Mouse (Mus musculus): ENCODE data around the gene Npas3.
A peak's percentile ranks its signal among the peaks of the same experiment; 100 is the strongest.

Gene Npas3

DNA sequence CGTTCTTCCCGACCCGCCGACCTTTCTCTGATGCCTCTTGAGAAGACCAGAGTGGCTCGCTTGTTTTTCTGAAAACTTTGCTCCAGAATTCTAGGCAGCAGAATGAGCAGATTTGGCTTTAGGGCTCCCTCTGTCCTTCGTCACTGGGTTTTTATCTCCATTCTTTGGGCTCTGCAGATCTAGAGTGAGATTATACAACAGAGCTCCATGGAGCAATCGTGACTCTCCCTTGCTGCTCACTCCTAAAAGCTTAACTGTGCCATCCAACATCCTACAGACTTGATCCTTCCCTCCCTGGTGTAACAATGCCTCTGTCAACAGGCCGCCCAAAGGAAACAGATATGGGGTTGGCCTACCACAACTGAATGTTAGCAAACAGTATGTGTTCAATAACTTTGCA, 634.4 kb downstream of the Npas3 start:
- no peak for DNase-seq

DNA sequence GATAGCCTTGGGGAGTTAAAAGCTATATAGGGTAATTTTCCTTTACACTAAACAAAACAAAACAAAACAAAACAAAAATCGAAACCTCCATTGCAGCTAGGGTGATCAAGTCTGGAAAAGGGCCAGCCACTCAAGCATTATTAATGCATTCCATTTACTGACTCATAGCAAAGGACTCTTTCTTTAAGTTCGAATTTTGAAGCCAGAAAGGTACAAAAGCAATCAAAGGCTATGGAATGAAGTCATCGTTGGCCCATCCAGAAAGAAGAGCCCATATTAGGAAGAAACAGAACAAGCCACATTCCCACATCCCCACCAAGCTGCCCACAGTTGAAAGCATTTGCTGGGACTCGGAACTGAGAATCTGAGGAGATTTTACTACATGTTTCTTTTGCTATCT, 640.1 kb downstream of the Npas3 start:
- no peak for DNase-seq

DNA sequence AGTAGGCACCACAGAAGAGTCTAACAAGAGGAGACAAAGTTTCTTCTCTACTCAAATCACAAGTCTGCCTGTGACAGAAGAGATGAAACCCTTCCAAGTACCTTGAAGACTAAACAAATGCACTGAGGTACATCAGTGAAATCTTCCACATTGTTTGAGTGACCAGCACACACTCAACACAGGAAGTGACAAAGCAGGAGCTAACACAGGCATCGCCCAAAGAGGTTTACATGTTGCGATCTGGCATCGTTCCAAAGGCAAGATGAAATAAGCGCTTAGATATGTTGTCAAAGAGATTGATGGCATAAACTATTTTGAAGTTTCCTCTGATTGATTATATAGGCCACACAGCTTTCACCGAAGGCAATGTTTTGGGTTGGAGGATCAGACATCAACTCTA, 647.4 kb downstream of the Npas3 start:
- DNase-seq: no peak

DNA sequence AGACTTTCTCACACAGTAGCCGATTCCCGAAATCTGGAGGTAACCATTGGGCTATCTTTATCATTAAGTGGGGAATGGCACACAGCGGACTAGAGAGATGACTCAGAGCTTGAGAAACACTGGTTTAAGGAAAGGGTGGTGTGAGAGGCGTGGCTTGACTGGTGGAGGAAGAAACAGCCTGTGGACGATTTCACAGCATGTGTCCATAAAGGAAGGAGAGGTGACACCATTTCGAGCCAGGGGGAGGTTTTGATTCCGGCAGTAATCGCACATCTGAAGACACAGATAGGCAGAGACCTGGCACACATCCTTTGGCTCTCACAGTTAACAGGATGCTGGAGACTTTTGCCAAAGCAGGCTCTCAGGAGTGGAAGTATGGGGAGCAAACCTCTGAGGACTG, 660.3 kb downstream of the Npas3 start:
- no peak for DNase-seq

DNA sequence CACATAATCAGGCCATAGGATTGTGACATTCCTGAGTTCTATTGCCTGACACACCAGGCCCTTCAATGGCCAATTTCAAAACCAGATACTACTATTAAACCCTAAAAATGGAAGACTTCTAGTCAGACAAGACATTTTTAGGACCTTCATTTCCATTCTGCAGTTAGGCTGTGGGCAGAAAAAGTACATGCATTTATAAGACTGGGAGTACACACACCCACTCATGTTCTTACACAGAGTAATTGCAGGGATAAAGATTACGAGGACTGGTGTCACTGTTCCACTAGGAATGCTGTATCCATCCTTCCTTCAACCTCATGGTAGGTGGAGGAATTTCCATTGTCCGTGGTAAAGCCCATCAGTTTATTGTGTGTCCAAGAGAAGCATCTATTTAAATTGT, 661.7 kb downstream of the Npas3 start:
- DNase-seq: no peak

DNA sequence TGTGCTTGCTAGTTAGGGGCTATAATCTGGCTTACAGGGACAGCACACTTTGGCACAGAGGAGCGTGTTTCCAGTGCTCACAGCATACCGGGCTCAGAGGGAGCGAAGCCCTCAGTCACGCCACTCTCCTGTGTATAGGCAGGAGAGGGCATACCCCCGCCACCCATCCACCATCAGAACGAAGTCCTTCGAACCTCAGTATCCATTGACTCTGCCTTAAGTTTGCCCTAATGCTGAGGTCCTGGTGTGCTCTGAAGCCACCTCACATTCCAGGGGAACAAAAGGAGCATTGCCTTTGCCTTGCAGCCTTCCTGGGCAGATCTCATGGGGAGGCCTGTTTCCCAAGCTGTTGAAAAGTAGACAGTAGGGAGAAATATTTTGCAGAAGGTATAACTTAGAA, 673.7 kb downstream of the Npas3 start:
- DNase-seq: no peak

DNA sequence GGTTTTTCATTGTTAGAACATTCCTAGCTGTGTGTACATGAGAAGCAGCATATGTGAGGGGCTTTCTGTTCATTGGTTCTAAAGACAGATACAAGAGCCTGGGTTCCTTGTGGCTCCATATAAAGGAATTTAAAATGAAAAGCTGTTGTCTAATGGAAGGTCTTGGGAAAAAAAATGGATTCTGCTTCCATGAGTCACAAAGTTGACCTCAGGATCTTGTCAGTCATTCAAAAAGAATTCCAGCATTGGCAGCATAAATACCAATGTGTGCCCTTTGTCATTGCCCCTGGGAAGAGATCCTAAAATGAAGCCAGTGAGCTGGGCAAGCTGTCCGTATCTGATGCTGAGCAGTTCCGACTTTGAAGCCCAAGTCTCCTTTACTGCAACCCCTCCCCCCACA, 700.3 kb downstream of the Npas3 start:
- DNase-seq: no peak

DNA sequence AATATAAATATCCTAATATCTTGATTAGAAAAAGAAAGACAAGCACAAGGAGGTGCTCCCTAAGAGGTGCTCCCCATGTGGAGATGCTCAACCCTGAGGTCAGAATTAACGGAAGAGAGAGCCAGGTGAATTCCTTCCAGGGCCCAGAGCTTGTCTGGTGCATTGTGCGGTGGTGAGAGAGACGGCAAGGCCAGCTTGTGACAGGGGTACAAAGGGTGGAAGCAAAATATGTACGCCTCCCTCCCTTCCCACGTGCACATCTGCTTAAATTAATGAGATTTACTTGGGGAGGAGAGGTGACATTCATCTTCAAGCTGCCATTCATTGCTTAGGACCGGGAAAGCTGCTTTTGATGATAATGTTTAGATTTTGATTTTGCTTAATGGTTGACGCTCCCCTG, 713.5 kb downstream of the Npas3 start:
- DNase-seq: no peak

DNA sequence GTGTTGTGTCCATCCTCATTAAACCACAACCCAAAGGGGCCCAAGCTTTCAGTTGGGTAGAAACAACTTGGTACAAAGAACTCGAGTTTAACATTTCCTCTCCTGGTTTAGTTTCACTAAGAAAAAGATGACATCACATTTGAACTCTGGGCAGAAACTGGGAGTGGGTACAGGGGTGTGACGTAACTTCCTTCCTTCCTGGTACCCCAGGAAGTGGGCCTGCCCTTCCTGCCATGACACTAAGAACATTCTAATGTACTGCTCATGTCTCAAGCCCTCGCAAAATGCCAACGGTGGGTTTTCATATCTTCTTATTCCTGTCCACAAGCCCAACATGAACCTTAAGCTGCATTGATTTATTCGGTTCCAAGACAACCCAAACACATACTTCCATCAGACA, 715.1 kb downstream of the Npas3 start:
- no peak for DNase-seq

DNA sequence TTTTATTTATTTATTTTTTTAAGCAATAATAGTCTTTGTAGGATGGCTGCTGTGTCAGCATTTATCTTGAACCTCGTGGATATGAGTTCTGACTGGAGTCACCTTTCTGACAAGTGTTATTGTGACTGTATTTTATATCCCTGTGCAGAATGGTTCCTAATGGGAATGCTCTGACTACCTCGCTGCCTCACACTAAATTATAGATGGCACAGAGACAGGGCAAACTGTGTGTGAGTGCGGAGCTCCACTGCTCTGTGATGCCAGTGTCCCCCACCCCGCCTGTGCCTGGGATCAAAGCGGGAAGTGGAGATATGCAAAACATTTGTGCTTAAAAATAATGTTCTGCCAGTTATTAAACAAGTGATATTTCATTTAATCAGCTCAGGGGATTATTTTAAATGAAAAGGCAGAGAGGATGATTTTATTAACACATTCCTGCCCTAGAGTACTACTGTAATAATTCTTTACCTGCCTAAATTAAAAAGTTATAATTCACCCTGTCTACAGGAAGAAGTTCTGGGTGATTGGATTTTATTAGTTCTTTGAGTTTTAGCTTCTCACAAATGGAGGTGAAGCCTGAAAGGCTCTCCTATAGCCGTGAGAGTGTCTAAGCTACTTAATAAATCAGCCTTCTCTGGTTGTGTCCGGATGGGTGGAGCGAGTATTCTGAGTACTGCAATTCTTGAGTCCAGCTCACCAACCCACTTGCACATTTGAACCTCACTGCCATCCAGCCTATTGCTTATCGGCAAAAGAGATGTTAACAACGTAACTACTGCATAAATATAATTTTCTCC, 721.1 kb downstream of the Npas3 start:
- DNase-seq: no peak

DNA sequence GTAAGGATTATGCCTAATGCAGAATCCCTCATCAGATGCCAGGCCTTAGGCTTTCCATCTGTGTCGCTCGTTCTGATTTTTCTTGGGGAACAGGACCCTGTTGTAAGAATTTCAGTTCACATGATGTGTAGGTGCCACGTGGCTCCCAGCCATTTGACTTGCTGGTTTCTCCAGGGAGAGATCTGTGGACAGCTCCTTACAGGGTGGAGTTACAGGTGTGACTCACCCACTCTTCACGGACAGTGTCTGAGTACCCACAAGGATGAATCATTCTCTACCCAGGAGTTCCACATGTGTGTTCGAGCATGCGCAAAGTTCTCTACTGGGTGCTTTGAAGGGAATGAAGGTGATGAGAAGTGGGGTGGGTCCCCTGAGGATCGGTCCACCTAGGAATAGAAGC, 722.2 kb downstream of the Npas3 start:
- no peak for DNase-seq

DNA sequence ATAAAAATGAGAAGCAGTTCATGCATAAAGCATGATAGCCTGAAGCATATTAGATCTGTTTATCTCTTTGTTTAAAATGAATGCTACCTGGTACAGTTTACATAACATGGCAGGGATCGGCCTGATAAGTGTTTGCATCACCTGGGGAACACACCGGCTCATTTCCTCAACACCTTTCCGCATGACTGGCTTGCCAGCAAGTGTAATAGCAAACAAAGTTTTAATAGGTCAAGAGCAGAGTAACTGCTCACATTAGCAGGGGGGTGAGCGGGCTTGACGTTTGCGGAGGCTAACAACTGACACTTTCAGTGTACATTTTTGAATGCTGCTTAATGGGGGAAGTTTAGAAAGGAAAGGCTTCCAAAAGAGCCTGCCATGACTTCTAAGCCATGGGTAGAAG, 724.9 kb downstream of the Npas3 start:
- DNase-seq: peak; percentile 33

DNA sequence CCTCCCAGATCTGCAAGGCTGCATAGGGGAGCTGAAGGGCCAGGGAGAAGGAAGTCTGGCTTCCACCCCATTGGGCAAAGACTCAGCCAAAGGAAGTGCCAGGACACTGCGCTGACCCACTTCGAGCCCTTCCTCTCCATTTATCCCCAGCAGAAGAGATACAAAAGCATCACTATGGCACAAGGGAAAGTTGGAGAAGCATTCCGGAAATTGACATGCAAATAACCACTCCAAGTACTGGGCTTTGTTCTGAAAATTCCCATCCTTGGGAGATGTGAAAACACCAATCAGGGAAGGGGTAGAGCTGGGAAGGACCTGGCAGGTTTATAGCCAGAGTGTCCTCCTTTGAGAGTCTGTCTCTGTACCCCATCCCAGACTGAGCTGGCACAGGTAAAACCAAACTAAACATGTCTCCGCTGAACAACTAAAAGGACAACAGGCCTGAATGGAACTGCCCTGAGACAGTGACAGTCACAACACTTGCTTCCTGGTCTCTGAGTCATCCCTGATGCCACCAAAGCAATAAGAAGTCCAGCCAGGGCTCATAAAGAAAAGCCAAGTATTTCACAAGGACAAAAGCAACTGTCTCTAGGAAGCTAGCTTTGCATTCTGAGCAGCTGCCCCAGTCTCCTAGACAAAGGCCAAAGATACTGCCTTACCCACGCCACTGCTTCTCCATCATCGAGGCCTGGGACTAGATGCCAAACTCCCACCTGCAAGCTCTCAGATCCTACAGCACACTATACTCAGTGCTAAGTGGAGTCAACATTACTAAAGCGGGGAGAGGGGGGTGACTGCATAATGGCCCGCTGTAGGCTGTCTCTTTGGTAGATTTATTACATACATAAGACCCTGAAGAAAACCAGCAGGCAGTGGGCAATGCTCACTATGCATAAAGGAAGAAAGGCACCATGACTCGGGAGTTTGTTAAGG, 733.4 kb downstream of the Npas3 start:
- DNase-seq: no peak

DNA sequence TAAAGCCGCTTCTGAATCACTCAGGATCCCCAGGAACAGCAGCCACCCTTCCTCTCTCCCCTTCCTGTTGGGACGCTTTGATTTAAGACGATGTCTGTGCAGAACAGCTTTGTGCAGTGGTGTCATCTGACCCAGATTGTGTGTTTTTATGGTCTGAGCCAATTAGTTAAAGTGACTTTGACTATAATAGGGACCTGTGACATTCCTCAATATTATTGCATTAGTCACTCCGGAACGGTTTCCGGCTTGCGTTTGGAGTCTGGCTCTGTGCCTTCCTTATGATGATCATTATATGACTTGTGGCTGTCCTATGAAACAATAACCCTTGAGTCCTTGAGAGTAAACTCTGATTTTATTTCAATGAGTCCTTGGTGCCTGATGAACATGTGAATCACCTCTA, 735.5 kb downstream of the Npas3 start:
- DNase-seq: no peak

DNA sequence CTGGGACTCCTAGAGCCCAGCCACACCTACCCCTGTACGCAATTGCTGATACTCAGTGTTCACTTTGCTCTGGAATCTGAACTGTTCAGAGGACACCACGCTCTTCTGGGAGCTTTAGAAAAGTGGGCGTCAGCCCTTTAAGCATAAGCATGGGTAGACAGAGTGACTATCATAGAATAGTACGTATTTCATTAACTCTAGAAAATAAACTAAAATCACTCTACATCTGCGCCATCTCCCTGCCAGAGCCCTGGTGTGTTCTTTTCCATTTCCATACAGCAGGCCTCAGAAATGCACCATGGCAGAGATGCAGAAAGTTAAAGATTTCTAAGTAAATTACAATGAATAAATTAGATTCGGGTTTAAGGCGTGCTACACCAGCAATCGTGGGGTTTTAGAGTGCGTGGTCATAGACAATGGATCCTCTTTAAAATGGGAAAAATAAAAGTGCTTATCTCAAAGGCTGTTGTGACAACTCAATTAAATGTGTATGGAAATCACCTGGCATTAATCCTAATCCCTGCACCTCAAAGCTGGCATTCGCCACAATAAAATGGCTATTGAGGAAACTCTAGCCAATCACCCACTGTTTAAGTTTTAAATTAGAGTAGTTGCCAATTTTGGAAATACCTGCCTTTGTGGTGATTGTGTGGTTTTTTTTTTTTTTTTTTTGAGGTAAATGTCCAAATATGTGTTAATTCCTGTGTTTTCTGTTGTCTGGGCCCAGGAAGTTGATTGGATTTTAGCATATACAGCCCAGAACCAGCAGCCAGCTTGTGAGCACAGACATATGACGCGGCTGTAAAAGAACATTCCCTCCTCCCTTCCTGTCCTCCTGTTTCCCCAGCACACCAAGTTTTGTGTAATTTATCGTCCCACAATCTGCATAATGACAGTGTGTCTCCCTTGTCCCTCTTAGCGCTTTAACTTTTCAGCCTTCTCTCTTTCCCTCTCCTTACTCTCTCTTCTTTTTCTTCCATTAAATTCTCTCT, 737.7 kb downstream of the Npas3 start:
- DNase-seq: no peak

DNA sequence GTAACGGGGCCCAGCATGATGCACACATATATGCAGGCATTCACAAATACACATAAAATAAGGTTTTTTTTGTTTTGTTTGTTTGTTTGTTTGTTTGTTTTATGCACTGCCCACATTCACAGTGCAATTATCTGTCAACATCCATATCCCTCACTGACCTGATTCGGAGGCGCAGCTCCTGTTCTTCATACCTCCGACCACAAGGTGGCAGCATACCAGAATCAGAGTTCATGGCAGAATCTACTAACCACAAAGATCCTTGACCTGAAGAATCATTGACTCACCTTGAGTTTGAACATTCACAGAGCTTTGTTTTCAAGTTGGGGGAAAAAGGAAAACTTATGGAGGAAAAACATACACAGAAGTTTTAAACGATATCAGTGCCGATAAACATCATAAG, 743.9 kb downstream of the Npas3 start:
- no peak for DNase-seq

DNA sequence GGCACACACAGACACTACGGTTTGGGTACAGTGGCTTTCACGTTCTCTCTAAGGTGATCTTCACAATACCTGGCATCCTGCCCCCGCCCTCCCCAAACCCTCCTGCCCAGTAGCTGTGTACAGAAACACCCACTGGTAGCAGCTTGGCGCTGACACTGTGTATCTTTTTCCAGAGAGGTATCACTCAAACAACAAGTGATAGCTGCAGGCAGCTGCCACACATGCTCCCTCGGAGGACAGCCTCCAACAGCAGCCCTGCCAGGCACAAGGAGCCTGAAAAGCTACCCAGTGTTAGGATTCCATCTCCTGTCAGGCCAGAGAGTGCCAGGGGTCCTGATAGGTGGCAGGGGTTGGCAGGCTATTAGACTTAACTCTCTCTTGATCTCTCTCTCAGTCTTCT, 747.2 kb downstream of the Npas3 start:
- DNase-seq: no peak

DNA sequence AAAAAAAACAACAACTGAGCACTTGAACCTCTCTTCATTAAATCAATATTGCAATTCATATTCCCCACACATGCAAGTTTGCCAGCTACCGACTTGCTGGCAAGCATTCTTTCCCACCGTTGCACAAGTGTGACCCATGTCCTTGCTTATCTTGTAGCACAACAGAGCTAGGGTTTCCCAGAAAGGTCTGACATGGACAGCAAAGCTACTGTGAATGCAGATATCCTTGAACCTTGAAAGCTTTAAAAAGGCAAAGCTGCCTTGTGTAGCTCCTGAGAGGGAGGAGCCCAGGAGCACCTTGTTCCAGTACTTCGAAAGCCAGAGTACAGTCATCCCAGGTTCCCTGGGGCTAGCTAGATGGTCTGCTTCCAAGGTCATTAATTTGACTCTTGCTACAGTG, 748.7 kb downstream of the Npas3 start:
- no peak for DNase-seq

DNA sequence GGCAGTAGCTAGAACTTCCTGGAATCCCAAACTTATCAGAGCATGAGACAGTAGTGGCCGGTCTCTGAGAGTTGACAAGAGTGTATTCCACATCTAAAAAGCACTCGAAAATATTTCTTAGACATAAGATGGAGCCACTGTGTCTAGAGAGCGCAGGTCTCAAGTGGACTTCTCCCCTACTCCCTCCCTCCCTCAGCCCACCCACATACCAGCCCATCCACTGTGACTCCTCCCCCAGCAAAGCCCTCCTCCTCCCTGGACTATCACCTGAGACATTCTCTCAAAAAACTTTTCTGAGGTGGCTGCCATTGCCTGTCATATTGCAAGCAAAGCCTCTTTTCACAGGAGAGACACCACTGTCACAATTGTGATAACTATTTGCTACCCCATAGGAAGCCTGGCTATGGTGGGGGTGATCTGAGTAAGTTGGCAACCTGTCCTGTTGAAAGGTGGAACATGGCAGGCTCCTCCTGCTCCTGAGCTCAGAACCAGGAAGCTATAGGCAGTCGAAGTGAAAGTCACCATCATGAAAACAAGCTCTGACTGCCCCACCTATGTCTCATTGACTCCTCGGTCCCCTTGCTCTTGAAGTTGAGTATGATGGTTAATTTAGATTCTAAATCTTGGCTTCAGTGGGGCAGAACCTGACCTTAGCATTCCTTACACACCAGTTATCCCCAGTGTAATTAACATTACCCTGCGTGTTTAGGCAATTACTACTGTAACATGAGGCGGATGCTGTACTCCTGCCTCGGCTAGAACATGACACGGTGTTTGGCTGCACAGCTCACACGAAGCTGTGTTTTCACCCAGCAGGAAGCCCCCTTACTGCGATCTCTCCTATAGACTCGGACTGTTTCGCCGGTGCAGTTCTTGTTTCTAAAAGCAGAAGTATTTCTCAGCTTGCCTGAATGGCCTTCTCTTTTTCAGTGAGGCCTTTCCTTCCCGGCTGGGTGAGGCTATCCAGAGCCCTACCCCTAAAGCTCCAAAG, 751.5 kb downstream of the Npas3 start:
- no peak for DNase-seq

DNA sequence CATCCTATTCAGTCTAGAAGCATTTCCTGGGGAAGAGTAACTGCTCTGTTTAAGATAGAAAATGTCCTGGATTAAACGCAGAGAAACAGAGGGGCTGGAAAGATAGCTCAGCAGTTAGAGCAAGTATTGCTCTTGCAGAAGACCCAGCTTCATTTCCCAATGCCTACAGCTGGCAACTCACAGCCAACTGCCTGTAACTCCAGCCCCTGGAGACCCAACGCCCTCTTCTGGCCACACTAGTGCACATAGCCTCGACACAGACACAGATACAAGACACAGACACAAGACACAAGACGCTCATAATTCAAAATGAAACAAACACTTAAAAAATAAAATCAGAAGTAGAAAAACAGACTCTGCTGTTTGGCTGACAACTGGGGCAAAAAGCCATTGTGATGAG, 754.0 kb downstream of the Npas3 start:
- DNase-seq: no peak

DNA sequence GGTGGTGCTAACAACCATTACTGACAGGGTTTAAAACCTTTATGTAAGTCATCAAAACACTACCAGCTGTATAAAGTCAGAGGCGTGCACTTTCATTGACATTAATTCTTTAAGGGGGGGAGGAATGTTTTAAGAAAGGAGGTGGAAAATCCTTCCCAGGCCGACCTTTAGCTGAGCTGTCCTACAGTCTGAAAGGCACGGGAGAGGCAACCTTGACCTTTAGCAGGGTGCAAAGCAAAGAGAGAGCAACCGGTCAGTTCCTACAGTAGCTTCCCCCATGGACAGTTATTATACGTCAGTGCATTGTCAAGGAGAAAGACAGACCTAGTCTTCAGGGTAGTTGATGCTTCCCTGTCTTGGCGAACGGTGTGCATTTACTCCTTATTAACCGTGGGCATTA, 756.1 kb downstream of the Npas3 start:
- no peak for DNase-seq

DNA sequence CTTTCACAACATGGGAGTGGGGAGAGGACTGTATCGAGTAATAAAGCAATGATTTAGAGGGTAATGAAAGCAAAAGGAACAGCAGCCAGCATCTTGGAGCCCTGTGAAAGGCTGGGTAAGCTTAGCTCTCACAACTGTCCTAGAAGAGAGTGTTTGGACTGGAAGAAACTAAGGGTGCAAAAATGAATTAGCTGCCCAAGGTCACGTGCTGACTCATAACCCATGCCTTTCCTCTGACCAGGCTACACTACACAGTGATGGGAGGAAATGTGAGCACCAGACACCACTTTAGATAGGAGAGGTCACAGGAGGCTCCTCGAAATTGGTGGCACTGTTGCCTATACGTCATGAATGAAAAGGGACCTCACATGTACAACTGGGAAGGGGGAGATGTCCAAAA, 757.1 kb downstream of the Npas3 start:
- no peak for DNase-seq
